Mouse (Mus musculus) ES-Bruce4 (cell line): ENCODE results near the gene Atf4.

ENCODE experiments used
- CTCF ChIP-seq: IDR thresholded peaks from one replicate; pipeline ENCODE4 v1.8.1; 2011; ENCODE audit warnings: low read depth, low read length
- EP300 ChIP-seq: IDR thresholded peaks from 2 replicates; pipeline ENCODE4 v1.6.1; 2011; ENCODE audit warnings: low read depth, low read length; ENCODE audit not compliant: insufficient read depth
- POLR2A ChIP-seq: IDR thresholded peaks from one replicate; pipeline ENCODE4 v1.8.1; 2011; ENCODE audit warnings: low read length; ENCODE audit not compliant: insufficient read depth

DNA sequence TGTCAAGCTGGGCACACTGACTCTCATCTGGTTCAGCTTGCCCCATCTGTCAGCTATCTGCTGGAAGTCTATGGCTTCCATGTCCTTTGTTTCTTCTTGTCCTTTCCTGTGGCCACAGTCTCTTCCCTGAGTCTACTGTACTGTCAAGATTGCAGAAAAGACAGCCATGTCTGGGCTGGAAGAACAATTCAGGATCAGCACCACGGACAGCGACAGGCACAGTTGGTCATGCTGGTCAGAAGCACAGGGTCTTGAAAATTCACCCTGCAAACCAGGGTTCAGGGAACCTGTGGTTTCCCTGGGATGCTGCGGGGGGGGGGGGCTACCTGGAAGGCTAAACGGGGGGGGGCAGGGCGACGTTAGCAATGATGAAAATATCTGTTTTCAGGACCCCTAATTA, 22.6 kb downstream of the Atf4 start:
- no peak for TF ChIP-seq CTCF
- no peak for TF ChIP-seq POLR2A
- no peak for TF ChIP-seq EP300
